Mouse (Mus musculus) olfactory bulb, adult 2 months (tissue): ENCODE measurements around the gene Clp1. TPM values are rescaled to one million over a fixed set of nuclear protein-coding genes. Genes with fewer than 3 reads are reported as not detected.

Experiments used
- H3K27ac ChIP-seq: fragments of 200-500 bp; 2 replicates; pipeline ENCODE4 v1.5.1; 2012; ENCODE audit warnings: low read depth, low read length; ENCODE audit not compliant: insufficient read depth
- H3K4me1 ChIP-seq: fragments of 200-500 bp; 2 replicates; pipeline ENCODE4 v1.6.1; 2012; ENCODE audit warnings: low read length; ENCODE audit not compliant: control insufficient read depth, insufficient read depth
- H3K4me3 ChIP-seq: fragments of 200-500 bp; 2 replicates; pipeline ENCODE4 v1.5.1; 2012; ENCODE audit warnings: mild to moderate bottlenecking, low read depth, low read length, moderate library complexity; ENCODE audit not compliant: insufficient read depth
- CTCF ChIP-seq: fragments of 200-500 bp; IDR thresholded peaks from 2 replicates; pipeline ENCODE4 v1.5.1; 2012; ENCODE audit warnings: low read depth, mild to moderate bottlenecking, low read length, moderate library complexity; ENCODE audit not compliant: insufficient read depth
- POLR2A ChIP-seq: fragments of 200-500 bp; IDR thresholded peaks from 2 replicates; pipeline ENCODE4 v1.6.1; 2012; ENCODE audit warnings: mild to moderate bottlenecking, low read depth, low read length, moderate library complexity; ENCODE audit not compliant: insufficient read depth
- WGBS: fragments of 180-500 bp; shearing (Covaris S2); methylation state at CpG from one replicate; pipeline ENCODE4 v1.1.7; 2018; 5-methylcytosine and 5-hydroxymethylcytosine counted together
- polyA plus RNA-seq: library from polyadenylated mRNA; stranded (reverse); fragments of >200 nt; gene quantifications from 2 replicates; pipeline ENCODE4 v1.2.4, GENCODE M21; 2012; ENCODE audit warnings: low replicate concordance; ENCODE audit not compliant: missing spikeins, insufficient read depth, insufficient read length

The Clp1 gene
- polyA plus RNA-seq, 1 experiment, result not detected

GRCm38 (mm10) chr2:84707523-84707922, 19.6 kb downstream of the Clp1 start:
- H3K27ac ChIP-seq, result no peak overlapping the region
- TF ChIP-seq CTCF (no peak), POLR2A (no peak)
- peaks cover 2% of the 10 kb centered on the region; the same call in 1 of the 2 replicates for H3K4me1 ChIP-seq
- no peak overlapping the region for H3K4me3 ChIP-seq
- 10% methylated on average over 1 of the region's 1 CpGs for WGBS

GRCm38 (mm10) chr2:84705295-84705694, 21.9 kb downstream of the Clp1 start:
- TF ChIP-seq POLR2A (no peak), CTCF (no peak)
- no peak overlapping the region for H3K27ac ChIP-seq
- no peak overlapping the region for H3K4me3 ChIP-seq
- 92% methylated on average over 1 of the region's 1 CpGs for WGBS
- peaks cover 2% of the 10 kb centered on the region; the same call in 1 of the 2 replicates for H3K4me1 ChIP-seq

- no peak overlapping the region for H3K4me3 ChIP-seq
- 77% methylated on average over 5 of the region's 5 CpGs for WGBS
- no peak overlapping the region for H3K27ac ChIP-seq
Measured at GRCm38 (mm10) chr2:84704329-84704728, 22.8 kb downstream of the Clp1 start.

GRCm38 (mm10) chr2:84703497-84703896, 23.7 kb downstream of the Clp1 start:
- 95% methylated on average over 1 of the region's 1 CpGs for WGBS
- no peak overlapping the region for H3K27ac ChIP-seq

More at GRCm38 (mm10) chr2:84704329-84704728, 22.8 kb downstream of the Clp1 start:
- TF ChIP-seq CTCF (no peak), POLR2A (no peak)
- H3K4me1 ChIP-seq, result peaks cover 2% of the 10 kb centered on the region; the same call in 1 of the 2 replicates

GRCm38 (mm10) chr2:84695007-84695695, 32.0 kb downstream of the Clp1 start:
- TF ChIP-seq POLR2A, result no peak
- TF ChIP-seq CTCF, result no peak
- 87% methylated on average over 5 of the region's 5 CpGs for WGBS
- Histone ChIP-seq H3K27ac (no peak overlapping the region), H3K4me1 (no peaks in the 10 kb centered on the region), H3K4me3 (no peak overlapping the region)

More at GRCm38 (mm10) chr2:84703497-84703896, 23.7 kb downstream of the Clp1 start:
- H3K4me1 ChIP-seq, result peaks cover 2% of the 10 kb centered on the region; the same call in 1 of the 2 replicates
- TF ChIP-seq CTCF, result no peak
- H3K4me3 ChIP-seq, result no peak overlapping the region

GRCm38 (mm10) chr2:84690050-84690449, 37.1 kb downstream of the Clp1 start:
- Histone ChIP-seq H3K27ac (no peak overlapping the region), H3K4me1 (no peaks in the 10 kb centered on the region), H3K4me3 (no peak overlapping the region)
- TF ChIP-seq CTCF (no peak), POLR2A (no peak)
- WGBS, result 84% methylated on average over 12 of the region's 12 CpGs

GRCm38 (mm10) chr2:84688080-84688844, 38.9 kb downstream of the Clp1 start:
- 86% methylated on average over 2 of the region's 2 CpGs for WGBS
- Histone ChIP-seq H3K4me1 (no peaks in the 10 kb centered on the region), H3K4me3 (no peak overlapping the region), H3K27ac (no peak overlapping the region)
- TF ChIP-seq CTCF (no peak), POLR2A (no peak)

GRCm38 (mm10) chr2:84682605-84683183, 44.5 kb downstream of the Clp1 start:
- WGBS, result 80% methylated on average over 6 of the region's 6 CpGs
- no peaks in the 10 kb centered on the region for H3K4me1 ChIP-seq
- H3K27ac ChIP-seq, result no peak overlapping the region
- no peak overlapping the region for H3K4me3 ChIP-seq
- TF ChIP-seq CTCF (no peak), POLR2A (no peak)

GRCm38 (mm10) chr2:84679016-84679415, 48.1 kb downstream of the Clp1 start, which contains the start of gene Tmx2:
Gene Tmx2, minus strand, starts transcription at chr2:84679140.
- Histone ChIP-seq H3K4me1 (peaks cover 5% of the 10 kb centered on the region; the same call in 1 of the 2 replicates), H3K4me3 (peak within 1 kb of the TSS; percentile 94), H3K27ac (no peak within 1 kb of the TSS)
- WGBS, result 15% methylated on average over 8 of the region's 8 CpGs
- TF ChIP-seq CTCF (no peak), POLR2A (no peak)
